Mouse (Mus musculus) heart, embryonic 14.5 days (tissue): Measurements from ENCODE around the gene Ccdc7a. TPM values are rescaled to one million over a fixed set of nuclear protein-coding genes. Genes with fewer than 3 reads are reported as not detected.

Source experiments
- ATAC-seq: fragments of 200-750 bp; cut with Nextera tagmentation; 2 replicates; pipeline ENCODE4 v1.8.0; 2017; ENCODE audit warnings: low read depth, moderate TSS enrichment; ENCODE audit not compliant: insufficient number of reproducible peaks, insufficient read depth, low FRiP score
- H3K27ac ChIP-seq, 2 experiments: fragments of 200-500 bp in 1 of 2; fragments of 300-500 bp in 1 of 2; sonication (generic) in 1 of 2; replicated peaks in 1 of 2; 2 replicates each; pipeline ENCODE4 v1.5.1; 2012 to 2014; ENCODE audit warnings: low read depth in 2 of 2, low read length in 2 of 2, control low read depth in 1 of 2, mild to moderate bottlenecking in 1 of 2, mixed read lengths in 1 of 2; ENCODE audit not compliant: control insufficient read depth in 1 of 2, insufficient read depth in 1 of 2
- H3K27me3 ChIP-seq: fragments of 300-500 bp; sonication (generic); 2 replicates; pipeline ENCODE4 v1.6.1; 2014; ENCODE audit warnings: mild to moderate bottlenecking, low read length, control low read depth; ENCODE audit not compliant: control insufficient read depth, insufficient read depth
- H3K36me3 ChIP-seq: fragments of 300-500 bp; sonication (generic); 2 replicates; pipeline ENCODE4 v1.6.1; 2014; ENCODE audit warnings: mild to moderate bottlenecking, control low read depth, low read length, mixed read lengths; ENCODE audit not compliant: control insufficient read depth, insufficient read depth
- H3K4me1 ChIP-seq, 2 experiments: fragments of 200-500 bp in 1 of 2; fragments of 300-500 bp in 1 of 2; sonication (generic) in 1 of 2; 2 replicates each; pipeline ENCODE4 v1.6.1; 2012 to 2014; ENCODE audit warnings: low read length in 2 of 2, control low read depth in 1 of 2, mixed read lengths in 1 of 2; ENCODE audit not compliant: control insufficient read depth in 2 of 2, insufficient read depth in 2 of 2
- H3K4me2 ChIP-seq: fragments of 300-500 bp; sonication (generic); 2 replicates; pipeline ENCODE4 v1.6.1; 2014; ENCODE audit warnings: mild to moderate bottlenecking, low read length
- H3K4me3 ChIP-seq, 2 experiments: fragments of 200-500 bp in 1 of 2; fragments of 300-500 bp in 1 of 2; sonication (generic) in 1 of 2; 2 replicates each; pipeline ENCODE4 v1.5.1; 2012 to 2014; ENCODE audit warnings: low read length in 2 of 2, mild to moderate bottlenecking in 2 of 2, control low read depth in 1 of 2, low read depth in 1 of 2, moderate library complexity in 1 of 2; ENCODE audit not compliant: control insufficient read depth in 1 of 2, insufficient read depth in 1 of 2
- H3K9ac ChIP-seq: fragments of 300-500 bp; sonication (generic); 2 replicates; pipeline ENCODE4 v1.6.1; 2014; ENCODE audit warnings: mild to moderate bottlenecking, low read length
- H3K9me3 ChIP-seq: fragments of 300-500 bp; sonication (generic); 2 replicates; pipeline ENCODE4 v1.6.1; 2016; ENCODE audit warnings: low read length, control low read depth; ENCODE audit not compliant: control insufficient read depth
- WGBS: fragments of 180-500 bp; shearing (Covaris S2); extraction: QIAGEN DNeasy Blood & Tissue Kit; methylation state at CpG from one replicate; pipeline ENCODE4 v1.1.7; 2014; 5-methylcytosine and 5-hydroxymethylcytosine counted together
- polyA plus RNA-seq: library from polyadenylated mRNA; unstranded; fragments of >200 nt; fragmentation: Nextera tagmentation; extraction: Ambion mirVana; gene quantifications from 2 replicates; pipeline ENCODE4 v1.2.1, GENCODE M21; 2014

Ccdc7a gene
- polyA plus RNA-seq, 1 experiment from 2014 or later: not detected

- Histone ChIP-seq H3K27me3 (no peaks in the 10 kb centered on the region), H3K27ac (peak overlapping the region; percentile 91 to 100), H3K4me1 (peaks cover 2 to 27% of the 10 kb centered on the region in 2 experiments), H3K4me3 (peak overlapping the region; percentile 73 to 88), H3K36me3 (no peaks in the 10 kb centered on the region), H3K4me2 (peak overlapping the region; percentile 66), H3K9ac (peak overlapping the region; percentile 100), H3K9me3 (no peaks in the 10 kb centered on the region)
- WGBS: 0% methylated on average over 2 of the region's 2 CpGs
- no peak for ATAC-seq
Measured at GRCm38 (mm10) chr8:128686429-128686990, 378.8 kb downstream of the Ccdc7a start.

GRCm38 (mm10) chr8:128685507-128686428, 379.5 kb downstream of the Ccdc7a start, which contains the start of gene Itgb1:
Gene Itgb1 (plus strand): TSS chr8:128685654.
- Histone ChIP-seq H3K4me3 (peak within 1 kb of the TSS; percentile 81 to 88), H3K9ac (peak within 1 kb of the TSS; percentile 100), H3K27me3 (no peaks in the 10 kb centered on the region), H3K4me1 (peaks cover 2 to 23% of the 10 kb centered on the region in 2 experiments), H3K27ac (peak within 1 kb of the TSS; percentile 100), H3K36me3 (no peaks in the 10 kb centered on the region), H3K4me2 (peak within 1 kb of the TSS; percentile 66), H3K9me3 (no peaks in the 10 kb centered on the region)
- whole genome bisulfite sequencing: under 1% methylated on average over 86 of the region's 113 CpGs
- peak; percentile 95 for ATAC-seq

DNA sequence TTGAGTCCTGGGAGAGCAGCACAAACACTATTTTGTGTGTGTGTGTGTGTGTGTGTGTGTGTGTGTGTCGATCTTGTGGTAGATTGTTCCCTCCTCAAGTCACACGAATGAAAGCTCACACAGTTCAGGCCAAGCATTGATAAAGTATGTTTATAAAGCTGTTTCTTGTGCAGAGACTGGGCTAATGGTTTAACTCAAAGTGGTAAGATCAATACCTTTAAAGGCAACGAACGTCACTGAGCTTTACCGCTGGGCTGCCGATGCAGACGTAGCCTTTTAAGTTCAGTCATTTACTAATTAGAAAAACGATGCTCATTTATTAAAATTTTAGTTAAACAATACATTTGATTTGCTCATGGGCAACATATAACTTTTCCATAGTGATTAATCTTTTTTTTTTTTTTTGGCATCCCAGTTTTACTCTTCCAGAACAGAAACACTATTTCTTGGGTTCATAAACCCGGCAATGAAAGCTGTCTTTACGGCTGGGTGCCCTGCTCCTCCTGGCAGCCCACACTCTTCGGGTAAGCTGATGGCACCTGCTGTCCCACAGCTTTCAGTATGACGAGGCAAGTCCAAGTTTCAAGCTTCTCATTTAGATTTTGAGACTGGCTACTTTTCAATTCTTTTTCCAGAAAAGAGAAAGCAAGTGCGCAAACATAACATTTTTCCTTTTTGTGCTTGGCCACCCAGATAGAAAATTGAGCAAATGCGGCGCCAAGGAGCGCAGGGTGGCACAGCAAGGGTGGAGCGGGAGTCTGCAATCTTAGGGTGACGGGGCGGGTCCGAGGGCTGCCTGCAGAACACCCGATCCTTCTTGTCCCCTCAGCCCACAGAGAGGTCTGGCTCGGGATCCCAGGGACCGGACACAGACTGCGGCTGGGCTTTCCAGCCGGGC, 380.5 kb downstream of the Ccdc7a start:
- no peaks in the 10 kb centered on the region for H3K36me3 ChIP-seq
- no peak; the same call in 1 of the 2 replicates for ATAC-seq
- H3K27me3 ChIP-seq: no peaks in the 10 kb centered on the region
- H3K4me1 ChIP-seq: peaks cover 2 to 23% of the 10 kb centered on the region in 2 experiments; a peak in 3 of 4 replicates
- peak overlapping the region; percentile 66 for H3K4me2 ChIP-seq
- WGBS: 10% methylated on average over 25 of the region's 25 CpGs
- H3K27ac ChIP-seq: peak overlapping the region; percentile 100
- peak overlapping the region; percentile 100 for H3K9ac ChIP-seq
- no peaks in the 10 kb centered on the region for H3K9me3 ChIP-seq
- peak overlapping the region; percentile 81 to 88 for H3K4me3 ChIP-seq

Other genes starting within 250 kb of the Ccdc7a start
- gene Ccdc7b, start 1.6 kb upstream of the Ccdc7a start, polyA plus RNA-seq: not detected in 2 replicates
- not detected in 2 replicates for gene Gm10999, start 66.1 kb upstream of the Ccdc7a start, polyA plus RNA-seq
- 21.1 and 22.2 TPM in 2 replicates for gene 2610044O15Rik8, start 168.9 kb upstream of the Ccdc7a start, polyA plus RNA-seq